Mouse (Mus musculus): ENCODE data around the gene Jpt1. TPM values are rescaled to one million over a fixed set of nuclear protein-coding genes. Genes with fewer than 3 reads are reported as not detected.
"Not testable (repeated sequence)": the region's sequence is repeated elsewhere in the genome, so short reads cannot be mapped to it uniquely, and the experiment has no call there.

Jpt1 gene
- total RNA-seq (2017) = 123 and 147 TPM in 2 replicates

- peak; percentile 88 for ATAC-seq (ENCODE audit: extremely low read depth, insufficient number of reproducible peaks, low FRiP score, poor library complexity, severe bottlenecking)
Observed at GRCm38 (mm10) chr11:115514238-115514663, at the start of gene Jpt1. Jpt1 (minus strand) TSS chr11:115514387.

GRCm38 (mm10) chr11:115563406-115563805 is 49.2 kb upstream of the Jpt1 start:
- no peak for ATAC-seq (ENCODE audit: extremely low read depth, insufficient number of reproducible peaks, low FRiP score, poor library complexity, severe bottlenecking)

GRCm38 (mm10) chr11:115555717-115556116 is 41.5 kb upstream of the Jpt1 start:
- no peak for ATAC-seq (ENCODE audit: extremely low read depth, insufficient number of reproducible peaks, low FRiP score, poor library complexity, severe bottlenecking)

GRCm38 (mm10) chr11:115552783-115553182 is 38.6 kb upstream of the Jpt1 start:
- peak; percentile 41; the same call in 1 of the 2 replicates for ATAC-seq (ENCODE audit: extremely low read depth, insufficient number of reproducible peaks, low FRiP score, poor library complexity, severe bottlenecking)

- ATAC-seq (ENCODE audit: extremely low read depth, insufficient number of reproducible peaks, low FRiP score, poor library complexity, severe bottlenecking) = no peak
Observed at GRCm38 (mm10) chr11:115543571-115543970, 29.4 kb upstream of the Jpt1 start.

GRCm38 (mm10) chr11:115538045-115538444 is 23.9 kb upstream of the Jpt1 start:
- no peak for ATAC-seq (ENCODE audit: extremely low read depth, insufficient number of reproducible peaks, low FRiP score, poor library complexity, severe bottlenecking)

- no peak for ATAC-seq (ENCODE audit: extremely low read depth, insufficient number of reproducible peaks, low FRiP score, poor library complexity, severe bottlenecking)
Observed at GRCm38 (mm10) chr11:115536856-115537568, 22.8 kb upstream of the Jpt1 start.

- ATAC-seq (ENCODE audit: extremely low read depth, insufficient number of reproducible peaks, low FRiP score, poor library complexity, severe bottlenecking) = peak; percentile 90
Observed at GRCm38 (mm10) chr11:115536038-115536681, 22.0 kb upstream of the Jpt1 start, which contains the start of gene Sumo2. Sumo2 (minus strand) TSS chr11:115536276.

GRCm38 (mm10) chr11:115535401-115536037 is 21.3 kb upstream of the Jpt1 start:
- no peak for ATAC-seq (ENCODE audit: extremely low read depth, insufficient number of reproducible peaks, low FRiP score, poor library complexity, severe bottlenecking)

- no peak for ATAC-seq (ENCODE audit: extremely low read depth, insufficient number of reproducible peaks, low FRiP score, poor library complexity, severe bottlenecking)
Observed at GRCm38 (mm10) chr11:115534759-115535371, 20.7 kb upstream of the Jpt1 start.

- ATAC-seq (ENCODE audit: extremely low read depth, insufficient number of reproducible peaks, low FRiP score, poor library complexity, severe bottlenecking) = not testable (repeated sequence)
Observed at GRCm38 (mm10) chr11:115526446-115526845, 12.3 kb upstream of the Jpt1 start.

- ATAC-seq (ENCODE audit: extremely low read depth, insufficient number of reproducible peaks, low FRiP score, poor library complexity, severe bottlenecking) = no peak
Observed at GRCm38 (mm10) chr11:115522703-115523102, 8.5 kb upstream of the Jpt1 start.

- ATAC-seq (ENCODE audit: extremely low read depth, insufficient number of reproducible peaks, low FRiP score, poor library complexity, severe bottlenecking) = no peak
Observed at GRCm38 (mm10) chr11:115522238-115522637, 8.1 kb upstream of the Jpt1 start.

GRCm38 (mm10) chr11:115521080-115521479 is 6.9 kb upstream of the Jpt1 start:
- ATAC-seq (ENCODE audit: extremely low read depth, insufficient number of reproducible peaks, low FRiP score, poor library complexity, severe bottlenecking) = no peak

- ATAC-seq (ENCODE audit: extremely low read depth, insufficient number of reproducible peaks, low FRiP score, poor library complexity, severe bottlenecking) = no peak
Observed at GRCm38 (mm10) chr11:115520218-115520617, 6.0 kb upstream of the Jpt1 start.

GRCm38 (mm10) chr11:115519581-115519980 is 5.4 kb upstream of the Jpt1 start:
- ATAC-seq (ENCODE audit: extremely low read depth, insufficient number of reproducible peaks, low FRiP score, poor library complexity, severe bottlenecking) = no peak

- no peak for ATAC-seq (ENCODE audit: extremely low read depth, insufficient number of reproducible peaks, low FRiP score, poor library complexity, severe bottlenecking)
Observed at GRCm38 (mm10) chr11:115518693-115519092, 4.5 kb upstream of the Jpt1 start.

- ATAC-seq (ENCODE audit: extremely low read depth, insufficient number of reproducible peaks, low FRiP score, poor library complexity, severe bottlenecking) = no peak
Observed at GRCm38 (mm10) chr11:115516942-115517341, 2.8 kb upstream of the Jpt1 start.

GRCm38 (mm10) chr11:115515021-115515420 is 834 bp upstream of the Jpt1 start:
- no peak for ATAC-seq (ENCODE audit: extremely low read depth, insufficient number of reproducible peaks, low FRiP score, poor library complexity, severe bottlenecking)
